Mouse (Mus musculus): ENCODE data around the gene Slc6a6.

DNA sequence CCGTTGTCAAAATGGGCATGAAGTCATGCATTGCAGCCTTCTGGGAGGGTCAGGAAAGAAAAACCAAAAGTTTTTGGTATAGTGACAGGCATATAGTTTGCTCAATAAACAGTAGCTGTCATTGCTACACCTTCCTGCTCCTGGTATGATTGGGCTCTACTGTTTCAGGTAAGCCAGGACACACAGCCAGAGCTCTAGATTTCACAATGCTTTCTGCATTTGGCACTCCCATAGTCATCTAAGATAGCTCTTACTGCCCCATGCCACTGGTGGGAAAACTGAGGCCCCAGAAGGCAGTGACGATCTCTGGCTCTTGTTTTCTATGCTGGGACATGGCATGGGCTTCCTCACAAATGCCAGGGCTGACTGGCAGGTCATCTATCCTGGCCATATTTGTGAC lies 19.6 kb downstream of the Slc6a6 start:
- TF ChIP-seq CTCF (IDR thresholded peaks at IDR 0.05; ENCODE audit: low read depth, low read length) = no peak
- no peak for TF ChIP-seq POLR2A (IDR thresholded peaks at IDR 0.05; ENCODE audit: insufficient read depth, low read length)
